Mouse (Mus musculus): ENCODE results near the gene Aven. TPM values are rescaled to one million over a fixed set of nuclear protein-coding genes. Genes with fewer than 3 reads are reported as not detected.
"Not testable (repeated sequence)": the region's sequence is repeated elsewhere in the genome, so short reads cannot be mapped to it uniquely, and the experiment has no call there.

Gene Aven
- total RNA-seq (2021), result 10 to 100 TPM in 1 of 2 experiments, 1 to 10 TPM in 1; 8.7 to 10.2 TPM
- long read RNA-seq, experiment 1, full-length matches to known transcripts, result 3 of 3 reads
- long read RNA-seq, experiment 1, partial matches to known transcripts, result 0 of 3 reads
- long read RNA-seq, experiment 1, other reads (novel, unspliced or antisense), result 0 of 3 reads
- long read RNA-seq, experiment 2, full-length matches to known transcripts, result 8 of 13 reads
- long read RNA-seq, experiment 2, partial matches to known transcripts, result 1 of 13 reads
- long read RNA-seq, experiment 2, other reads (novel, unspliced or antisense), result 4 of 13 reads

DNA sequence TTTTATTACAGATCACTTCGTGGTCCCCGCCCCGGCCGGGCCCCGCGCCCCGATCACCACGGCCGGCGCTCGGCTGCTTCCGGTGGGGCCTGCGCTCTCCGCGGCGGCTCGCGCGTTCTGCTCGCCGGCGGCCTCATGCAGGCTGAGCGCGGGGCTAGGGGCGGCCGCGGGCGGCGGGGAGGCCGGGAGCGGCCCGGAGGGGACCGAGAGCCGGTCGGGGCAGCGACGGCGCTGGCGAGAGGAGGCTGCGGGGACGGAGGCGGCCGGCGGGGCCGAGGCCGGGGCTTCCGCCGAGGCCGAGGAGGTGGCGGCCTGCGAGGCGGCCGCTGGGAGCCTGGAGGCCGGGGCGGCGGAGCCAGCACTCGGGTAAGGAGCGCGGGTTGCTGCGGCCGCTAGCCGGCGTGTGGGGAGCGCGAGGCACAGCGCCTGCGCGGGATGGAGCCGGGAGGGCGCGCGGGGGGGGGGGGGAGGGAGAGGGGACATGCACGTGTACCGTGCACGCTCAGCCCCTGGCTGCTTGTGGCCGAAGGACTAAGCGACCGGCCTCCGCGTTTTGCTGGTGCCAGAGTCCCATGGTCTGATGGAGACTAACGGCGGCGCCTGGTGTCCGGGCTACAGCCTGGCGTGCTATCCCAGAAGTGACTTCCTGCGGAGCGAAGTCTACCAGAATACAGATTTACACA is at the start of gene Aven:
Aven (plus strand) TSS at position 109 of the 683 bp plus-strand sequence.
- peak; percentile 66 to 77 for DNase-seq (ENCODE audit: low spot score in 2 of 2)
- peak; percentile 45 for TF ChIP-seq CTCF (conservative IDR thresholded peaks at IDR 0.05)
- Histone ChIP-seq H3K27ac (peak within 1 kb of the TSS; percentile 97), H3K4me3 (peak within 1 kb of the TSS; percentile 72)

DNA sequence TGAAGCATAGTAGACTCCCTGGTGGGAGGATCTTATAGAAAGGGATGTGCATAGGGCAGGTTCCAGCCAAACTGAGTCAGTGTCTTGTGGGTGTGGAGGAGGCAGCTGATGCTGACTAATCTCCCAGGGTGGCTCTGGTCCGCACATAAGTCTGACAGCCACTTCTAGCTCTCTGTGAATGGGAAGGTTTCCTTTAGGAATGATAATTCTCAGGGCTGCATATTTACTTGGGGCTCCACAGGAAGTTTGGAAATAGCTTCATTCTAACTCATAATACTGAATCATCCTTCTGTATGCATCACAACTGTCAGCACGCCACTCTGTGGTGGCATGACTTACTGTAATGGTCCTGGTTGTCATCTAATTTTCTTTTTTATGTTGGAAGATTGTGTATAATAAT is 49.3 kb upstream of the Aven start:
- no peak for DNase-seq (ENCODE audit: low spot score in 2 of 2)
- TF ChIP-seq CTCF (conservative IDR thresholded peaks at IDR 0.05), result no peak
- Histone ChIP-seq H3K27ac (no peak overlapping the region), H3K4me3 (no peak overlapping the region)

DNA sequence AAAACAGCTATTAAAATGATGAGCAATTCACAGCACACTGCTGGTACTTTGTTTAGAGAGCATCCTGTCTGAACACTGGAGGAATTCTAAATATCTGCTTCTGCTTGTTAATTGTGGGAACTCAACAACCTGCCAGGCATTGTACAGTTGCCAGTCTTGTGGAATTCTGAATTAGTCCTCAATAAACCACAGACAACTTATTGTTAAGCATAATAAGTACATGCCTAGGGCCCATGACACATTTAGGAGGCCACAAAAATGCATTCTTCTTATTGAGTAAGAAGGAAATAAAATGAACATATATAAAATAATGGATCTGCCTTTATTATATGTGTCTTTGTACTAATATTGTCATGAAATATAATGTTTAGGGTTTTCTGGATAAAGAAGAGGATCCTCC is 47.3 kb upstream of the Aven start:
- Histone ChIP-seq H3K27ac (no peak overlapping the region), H3K4me3 (no peak overlapping the region)
- DNase-seq (ENCODE audit: low spot score in 2 of 2), result no peak
- no peak for TF ChIP-seq CTCF (conservative IDR thresholded peaks at IDR 0.05)

GRCm38 (mm10) chr2:112448046-112448445 is 44.7 kb upstream of the Aven start:
- not testable (repeated sequence) for H3K4me3 ChIP-seq; DNase-seq (ENCODE audit: low spot score in 2 of 2)

GRCm38 (mm10) chr2:112448510-112449059 is 44.2 kb upstream of the Aven start:
- DNase-seq (ENCODE audit: low spot score in 2 of 2), result no peak
- H3K27ac ChIP-seq, result no peak overlapping the region
- H3K4me3 ChIP-seq, result no peak overlapping the region
- no peak for TF ChIP-seq CTCF (conservative IDR thresholded peaks at IDR 0.05)

More at GRCm38 (mm10) chr2:112448046-112448445, 44.7 kb upstream of the Aven start:
- not testable (repeated sequence) for H3K27ac ChIP-seq

GRCm38 (mm10) chr2:112449597-112450296 is 43.0 kb upstream of the Aven start:
- DNase-seq (ENCODE audit: low spot score in 2 of 2), result peak in 1 of 2 experiments; percentile 33
- no peak overlapping the region for H3K4me3 ChIP-seq
- no peak overlapping the region for H3K27ac ChIP-seq
- TF ChIP-seq CTCF (conservative IDR thresholded peaks at IDR 0.05), result peak; percentile 84

- not testable (repeated sequence) for H3K4me3 ChIP-seq; DNase-seq (ENCODE audit: low spot score in 2 of 2); H3K27ac ChIP-seq
Measured at GRCm38 (mm10) chr2:112452513-112452912, 40.3 kb upstream of the Aven start.

- H3K27ac ChIP-seq, result peak overlapping the region; percentile 93
- TF ChIP-seq CTCF (conservative IDR thresholded peaks at IDR 0.05), result no peak
- DNase-seq (ENCODE audit: low spot score in 2 of 2), result no peak
- H3K4me3 ChIP-seq, result peak overlapping the region; percentile 87
Measured at GRCm38 (mm10) chr2:112454125-112454861, 38.5 kb upstream of the Aven start.

DNA sequence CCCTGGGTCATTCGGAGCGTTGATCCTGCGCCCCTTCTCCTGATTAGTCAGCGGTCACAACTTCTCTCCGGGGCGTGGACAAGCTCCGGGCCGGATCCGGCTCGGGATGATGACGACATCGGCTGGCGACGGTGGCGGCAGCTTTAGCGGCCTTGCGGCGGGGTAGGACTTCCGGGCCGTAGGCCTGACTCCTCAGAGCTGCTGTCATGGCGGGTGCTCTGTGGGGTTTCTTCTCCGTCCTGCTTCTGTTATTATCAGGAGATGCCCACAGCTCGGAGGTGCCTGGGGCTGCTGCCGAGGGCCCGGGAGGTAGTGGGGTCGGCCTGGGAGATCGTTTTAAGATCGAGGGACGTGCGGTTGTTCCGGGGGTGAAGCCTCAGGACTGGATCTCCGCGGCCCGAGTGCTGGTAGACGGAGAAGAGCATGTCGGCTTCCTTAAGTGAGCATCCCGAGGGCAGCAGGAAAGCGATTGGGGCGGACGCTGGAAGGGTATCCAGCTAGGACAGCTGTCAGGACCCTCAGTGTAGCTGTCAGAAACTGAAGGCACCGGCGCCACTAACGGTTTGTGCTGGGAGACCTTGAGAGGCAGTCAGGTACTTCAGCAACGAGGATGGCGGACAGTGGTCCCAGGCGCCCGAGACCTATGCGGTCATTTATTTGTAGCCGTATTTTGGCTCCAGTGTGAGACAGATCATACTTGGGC is 37.8 kb upstream of the Aven start, which contains the start of gene Emc7:
Emc7 (plus strand) TSS at position 136 of the 703 bp plus-strand sequence.
- no peak for TF ChIP-seq CTCF (conservative IDR thresholded peaks at IDR 0.05)
- H3K27ac ChIP-seq, result peak within 1 kb of the TSS; percentile 93
- peak within 1 kb of the TSS; percentile 87 for H3K4me3 ChIP-seq

DNA sequence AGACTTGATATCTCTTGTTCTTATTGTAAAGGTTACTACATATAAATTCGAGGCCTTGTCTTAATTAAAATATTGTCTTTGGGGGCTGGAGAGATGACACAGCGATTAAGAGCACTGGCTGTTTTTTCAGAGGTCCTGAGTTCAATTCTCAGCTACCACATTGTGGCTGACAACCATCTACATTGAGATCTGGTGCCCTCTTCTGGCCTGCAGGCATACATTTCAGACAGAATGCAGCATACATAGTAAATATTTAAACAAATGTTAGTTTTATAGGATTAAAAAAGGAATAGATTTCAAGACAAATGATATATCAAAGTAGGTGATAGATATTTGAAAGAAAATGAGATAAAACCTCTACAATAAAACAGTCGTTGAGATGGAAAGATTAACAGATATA is 32.2 kb upstream of the Aven start:
- no peak for DNase-seq (ENCODE audit: low spot score in 2 of 2)
- peak; percentile 50 for TF ChIP-seq CTCF (conservative IDR thresholded peaks at IDR 0.05)
- H3K4me3 ChIP-seq, result no peak overlapping the region

More for the DNA sequence above, 37.8 kb upstream of the Aven start, which contains the start of gene Emc7:
- peak; percentile 96 to 99 for DNase-seq (ENCODE audit: low spot score in 2 of 2)

GRCm38 (mm10) chr2:112469542-112469941 is 23.2 kb upstream of the Aven start:
- TF ChIP-seq CTCF (conservative IDR thresholded peaks at IDR 0.05), result no peak
- no peak for DNase-seq (ENCODE audit: low spot score in 2 of 2)
- H3K27ac ChIP-seq, result peak overlapping the region; percentile 64; the same call in 1 of the 2 replicates
- H3K4me3 ChIP-seq, result no peak overlapping the region

More for the DNA sequence above, 32.2 kb upstream of the Aven start:
- H3K27ac ChIP-seq, result no peak overlapping the region
